In genomic region chr4:129781881-129782675, GRCm38 (mm10) we compare ENCODE assay signal across 9 mouse cellular contexts. TPM values are rescaled to one million over a fixed set of nuclear protein-coding genes. Genes with fewer than 3 reads are reported as not detected.
A peak's percentile ranks its signal among the peaks of the same experiment; 100 is the strongest.
DNase-seq lines count a peak whose midpoint lies in the region; ATAC-seq and TF ChIP-seq lines count a peak whose summit lies in the region.
"Had no signal": no experiment of that assay in that cellular context is flagged by ENCODE, and none has a peak within 500 bp of the region (broad histone marks: within the 10 kb centered on the region; RNA-seq: fewer than 3 reads in every experiment).

No protein-coding gene starts in this region.

- peak overlapping the region; percentile 16 for H3K27ac ChIP-seq in embryonic facial prominence, embryonic 10.5 days (replicated peaks)
- H3K27ac ChIP-seq in heart, postnatal 0 days (ENCODE audit: low read depth), result peak overlapping the region; percentile 24
- peak overlapping the region; percentile 50 for H3K27ac ChIP-seq in midbrain, embryonic 12.5 days (replicated peaks)

- peak; percentile 28 for DNase-seq in cerebellum, adult 11-12 months
- peak; percentile 85 for DNase-seq in A20 (ENCODE audit: low read depth, low spot score)
- DNase-seq in embryonic facial prominence, embryonic 10.5 days (ENCODE audit: low spot score), result no peak
- peak; percentile 44 for DNase-seq in heart, postnatal 0 days (ENCODE audit: low spot score)
- DNase-seq in kidney, postnatal 4 days, result peak; percentile 59 to 65

- no peak for TF ChIP-seq EP300 in heart, postnatal 0 days (IDR thresholded peaks at IDR 0.05; ENCODE audit: low read depth)

- no peak overlapping the region for H3K4me2 ChIP-seq in heart, postnatal 0 days (ENCODE audit: low read depth, low read length)
- H3K4me2 ChIP-seq in midbrain, embryonic 12.5 days (replicated peaks), result no peak overlapping the region

- H3K9me3 ChIP-seq in embryonic facial prominence, embryonic 10.5 days, result no peaks in the 10 kb centered on the region
- H3K9me3 ChIP-seq in heart, postnatal 0 days (replicated peaks; ENCODE audit: control insufficient read depth, low read length), result no peaks in the 10 kb centered on the region
- no peaks in the 10 kb centered on the region for H3K9me3 ChIP-seq in midbrain, embryonic 12.5 days

- H3K4me1 ChIP-seq in embryonic facial prominence, embryonic 10.5 days, result peaks cover 15% of the 10 kb centered on the region
- H3K4me1 ChIP-seq in heart, postnatal 0 days (ENCODE audit: control insufficient read depth, insufficient read depth), result peaks cover 6% of the 10 kb centered on the region
- H3K4me1 ChIP-seq in midbrain, embryonic 12.5 days, result peaks cover 12% of the 10 kb centered on the region

- 18% methylated on average over 4 of the region's 4 CpGs for WGBS in embryonic facial prominence, embryonic 10.5 days
- 9% methylated on average over 4 of the region's 4 CpGs for WGBS in heart, postnatal 0 days
- 9% methylated on average over 4 of the region's 4 CpGs for WGBS in midbrain, embryonic 12.5 days

- no peak for ATAC-seq in cerebellum, adult (ENCODE audit: insufficient number of reproducible peaks, low FRiP score, low TSS enrichment)
- peak; percentile 62 for ATAC-seq in heart, postnatal 0 days (ENCODE audit: insufficient read depth, low read depth)
- ATAC-seq in midbrain, embryonic 12.5 days (ENCODE audit: low FRiP score, low read depth), result no peak
- ATAC-seq in CD4-positive, CD25-positive, alpha-beta regulatory T cell, adult 4 months, result no peak

- H3K36me3 ChIP-seq in embryonic facial prominence, embryonic 10.5 days (replicated peaks), result no peaks in the 10 kb centered on the region
- no peaks in the 10 kb centered on the region for H3K36me3 ChIP-seq in heart, postnatal 0 days (replicated peaks; ENCODE audit: control insufficient read depth, insufficient read depth, low read length)
- H3K36me3 ChIP-seq in midbrain, embryonic 12.5 days, result no peaks in the 10 kb centered on the region

- H3K9ac ChIP-seq in heart, postnatal 0 days (replicated peaks; ENCODE audit: low read depth, low read length), result no peak overlapping the region
- no peak overlapping the region for H3K9ac ChIP-seq in midbrain, embryonic 12.5 days (replicated peaks)

- no peak for TF ChIP-seq CTCF in heart, postnatal 0 days (IDR thresholded peaks at IDR 0.05; ENCODE audit: low read depth)

- H3K27me3 ChIP-seq in embryonic facial prominence, embryonic 10.5 days (replicated peaks; ENCODE audit: low read depth, poor library complexity, severe bottlenecking), result no peaks in the 10 kb centered on the region
- no peaks in the 10 kb centered on the region for H3K27me3 ChIP-seq in heart, postnatal 0 days (ENCODE audit: control insufficient read depth, insufficient read depth, low read length)
- no peaks in the 10 kb centered on the region for H3K27me3 ChIP-seq in midbrain, embryonic 12.5 days

- no peak overlapping the region for H3K4me3 ChIP-seq in embryonic facial prominence, embryonic 10.5 days
- H3K4me3 ChIP-seq in heart, postnatal 0 days (ENCODE audit: low read depth, low read length), result no peak overlapping the region
- no peak overlapping the region for H3K4me3 ChIP-seq in midbrain, embryonic 12.5 days
- H3K4me3 ChIP-seq: erythroblast, embryonic 14.5 days had no signal

RNA-seq across cellular contexts. Expression of gene Ptp4a2, which starts 28.9 kb away (rescaled TPM):
- polyA plus RNA-seq in embryonic facial prominence, embryonic 10.5 days (2016; fragmentation: Nextera tagmentation; extraction: Ambion mirVana), result 284 and 296 TPM in 2 replicates
- 132 and 176 TPM in 2 replicates for total RNA-seq in heart, postnatal 0 days (2014; rRNA removed; ENCODE audit: low replicate concordance)
- 407 and 417 TPM in 2 replicates for polyA plus RNA-seq in heart, postnatal 0 days (2015; fragmentation: Nextera tagmentation; extraction: Ambion mirVana)
- 345 and 375 TPM in 2 replicates for polyA plus RNA-seq in midbrain, embryonic 12.5 days (2016; fragmentation: Nextera tagmentation; extraction: Ambion mirVana)
- polyA plus RNA-seq in CD4-positive, CD25-positive, alpha-beta regulatory T cell, adult 4 months (2017; shearing (Covaris generic)), result 1,000 to 10,000 TPM; 1,309 to 1,442 TPM

RNA-seq across cellular contexts. Expression of gene Khdrbs1, which starts 40.0 kb away (rescaled TPM):
- 156 and 166 TPM in 2 replicates for polyA plus RNA-seq in embryonic facial prominence, embryonic 10.5 days (2016; fragmentation: Nextera tagmentation; extraction: Ambion mirVana)
- total RNA-seq in heart, postnatal 0 days (2014; rRNA removed; ENCODE audit: low replicate concordance), result 43.5 and 47.8 TPM in 2 replicates
- 42.2 and 44.7 TPM in 2 replicates for polyA plus RNA-seq in heart, postnatal 0 days (2015; fragmentation: Nextera tagmentation; extraction: Ambion mirVana)
- polyA plus RNA-seq in midbrain, embryonic 12.5 days (2016; fragmentation: Nextera tagmentation; extraction: Ambion mirVana), result 224 and 239 TPM in 2 replicates
- 10 to 100 TPM; 24.8 to 39.1 TPM for polyA plus RNA-seq in CD4-positive, CD25-positive, alpha-beta regulatory T cell, adult 4 months (2017; shearing (Covaris generic))
